Mouse (Mus musculus) adrenal gland, adult 2 months (tissue): ENCODE data around the gene Aasdh. TPM values are rescaled to one million over a fixed set of nuclear protein-coding genes. Genes with fewer than 3 reads are reported as not detected.

Experiments used
- DNase-seq: peaks from one replicate; pipeline ENCODE4 v3.0.0; 2021
- polyA plus RNA-seq: library from polyadenylated mRNA; depleted of rRNA; stranded (reverse); fragments of >200 nt; gene quantifications from 2 replicates; pipeline ENCODE4 v1.2.3, GENCODE M21; 2012; rRNA removed
- total RNA-seq, 2 experiments: library from RNA; stranded (reverse); gene quantifications; 2 replicates each; pipeline ENCODE4 v1.2.3; 2021

Aasdh gene
- total and polyA plus RNA-seq, 3 experiments: 6.1 to 16.2 (median 15.4) TPM

DNA sequence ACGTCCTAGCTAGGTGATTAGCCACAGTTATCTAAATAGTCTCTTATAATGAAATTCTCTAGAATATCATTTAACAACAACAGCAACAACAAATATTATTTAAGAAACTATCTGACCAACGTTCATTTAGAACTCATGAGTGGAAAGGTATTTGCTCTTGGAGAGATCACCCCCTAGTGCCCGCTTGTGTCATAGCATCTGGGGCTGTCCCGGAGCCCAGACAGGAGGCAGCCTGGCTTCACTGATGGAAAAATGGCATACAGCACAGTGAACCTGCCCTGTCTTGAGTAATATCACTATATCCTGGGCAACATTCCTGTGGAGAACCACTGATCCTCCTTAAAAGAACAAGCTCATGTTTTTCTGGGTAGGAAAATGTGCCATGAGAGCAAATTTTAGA is 61.9 kb downstream of the Aasdh start:
- peak; percentile 65 for DNase-seq

GRCm38 (mm10) chr5:76841859-76842258 is 63.5 kb downstream of the Aasdh start:
- DNase-seq: no peak

GRCm38 (mm10) chr5:76839786-76840185 is 65.5 kb downstream of the Aasdh start:
- peak; percentile 45 for DNase-seq

DNA sequence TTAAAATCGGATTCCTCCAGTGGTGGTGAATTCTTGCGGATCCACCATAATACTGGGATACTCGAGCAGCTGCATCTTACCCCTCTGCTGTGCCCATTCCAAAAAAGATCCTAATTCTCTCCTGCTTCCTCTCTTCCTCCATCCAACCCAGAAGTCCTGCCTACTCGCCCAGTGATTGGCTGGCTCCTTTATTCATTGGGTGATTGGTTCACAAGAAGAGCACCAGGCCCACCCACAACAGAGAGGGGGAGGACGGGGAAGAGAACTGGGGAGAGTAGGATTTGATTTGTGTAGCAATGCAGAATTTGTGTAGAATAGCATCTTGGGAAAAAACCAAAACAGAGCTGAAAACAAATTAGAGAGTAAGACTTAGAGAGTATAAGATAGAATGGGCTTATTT is 68.3 kb downstream of the Aasdh start:
- DNase-seq: peak; percentile 37

GRCm38 (mm10) chr5:76832529-76833210 is 72.6 kb downstream of the Aasdh start:
- no peak for DNase-seq

- DNase-seq: no peak
Measured at GRCm38 (mm10) chr5:76828527-76829240, 76.6 kb downstream of the Aasdh start.

Other genes starting within 250 kb of the Aasdh start
- gene C530008M17Rik, start 249.0 kb downstream of the Aasdh start, total RNA-seq: 10 to 100 TPM in 1 of 2 experiments, 1 to 10 TPM in 1; 6.3 to 16.4 TPM
- 3.7 and 14.1 TPM in 2 replicates for gene C530008M17Rik, start 249.0 kb downstream of the Aasdh start, polyA plus RNA-seq
- 100 to 1,000 TPM; 173 to 196 TPM for gene Paics, start 45.8 kb upstream of the Aasdh start, total RNA-seq
- gene Paics, start 45.8 kb upstream of the Aasdh start, polyA plus RNA-seq: 37.4 and 72.8 TPM in 2 replicates
- gene Ppat, start 46.1 kb upstream of the Aasdh start, total RNA-seq: 10 to 100 TPM; 13.8 to 18.4 TPM
- gene Ppat, start 46.1 kb upstream of the Aasdh start, polyA plus RNA-seq: 2.2 TPM in 2 replicates
- 100 to 1,000 TPM; 139 to 145 TPM for gene Srp72, start 69.2 kb upstream of the Aasdh start, total RNA-seq
- gene Srp72, start 69.2 kb upstream of the Aasdh start, polyA plus RNA-seq: 7.6 and 10.0 TPM in 2 replicates
- not detected for gene Arl9, start 98.5 kb upstream of the Aasdh start, total RNA-seq
- gene Arl9, start 98.5 kb upstream of the Aasdh start, polyA plus RNA-seq: not detected in 2 replicates
- not detected for gene Thegl, start 110.5 kb upstream of the Aasdh start, total RNA-seq
- gene Thegl, start 110.5 kb upstream of the Aasdh start, polyA plus RNA-seq: not detected in 2 replicates
- 1 to 10 TPM; 1.8 to 3.4 TPM for gene Hopx, start 209.6 kb upstream of the Aasdh start, total RNA-seq
- gene Hopx, start 209.6 kb upstream of the Aasdh start, polyA plus RNA-seq: 4.0 and 8.8 TPM in 2 replicates